Mouse (Mus musculus) right cerebral cortex, adult 2 months (tissue): ENCODE data around the gene Il1rl2.
A peak's percentile ranks its signal among the peaks of the same experiment; 100 is the strongest.
"Not testable (repeated sequence)": the region's sequence is repeated elsewhere in the genome, so short reads cannot be mapped to it uniquely, and the experiment has no call there.

Experiments
- DNase-seq, 2 experiments: peaks; one replicate each; pipeline ENCODE4 v3.0.0; 2021 to 2022; ENCODE audit warnings: low spot score in 2 of 2

Il1rl2 gene

GRCm38 (mm10) chr1:40324457-40324856 lies at the start of gene Il1rl2:
Gene Il1rl2 (plus strand): TSS chr1:40324610.
- DNase-seq, result peak in 1 of 2 experiments; percentile 22

GRCm38 (mm10) chr1:40275285-40276013 lies 49.0 kb upstream of the Il1rl2 start:
- DNase-seq, result no peak

- DNase-seq, result no peak
Measured at GRCm38 (mm10) chr1:40277944-40278343, 46.5 kb upstream of the Il1rl2 start.

GRCm38 (mm10) chr1:40278720-40279119 lies 45.7 kb upstream of the Il1rl2 start:
- DNase-seq, result no peak

- DNase-seq, result no peak
Measured at GRCm38 (mm10) chr1:40279182-40279743, 45.1 kb upstream of the Il1rl2 start.

GRCm38 (mm10) chr1:40281950-40282349 lies 42.5 kb upstream of the Il1rl2 start:
- DNase-seq, result no peak

GRCm38 (mm10) chr1:40282394-40282793 lies 42.0 kb upstream of the Il1rl2 start:
- no peak for DNase-seq

GRCm38 (mm10) chr1:40283995-40284394 lies 40.4 kb upstream of the Il1rl2 start:
- DNase-seq, result no peak

GRCm38 (mm10) chr1:40290489-40291255 lies 33.7 kb upstream of the Il1rl2 start:
- DNase-seq, result no peak

- DNase-seq, result no peak
Measured at GRCm38 (mm10) chr1:40292231-40292630, 32.2 kb upstream of the Il1rl2 start.

GRCm38 (mm10) chr1:40293891-40294290 lies 30.5 kb upstream of the Il1rl2 start:
- DNase-seq, result no peak

- no peak for DNase-seq
Measured at GRCm38 (mm10) chr1:40294824-40295223, 29.6 kb upstream of the Il1rl2 start.

GRCm38 (mm10) chr1:40298053-40298452 lies 26.4 kb upstream of the Il1rl2 start:
- no peak for DNase-seq

- no peak for DNase-seq
Measured at GRCm38 (mm10) chr1:40303179-40303866, 21.1 kb upstream of the Il1rl2 start.

- DNase-seq, result not testable (repeated sequence)
Measured at GRCm38 (mm10) chr1:40304321-40304720, 20.1 kb upstream of the Il1rl2 start.

- no peak for DNase-seq
Measured at GRCm38 (mm10) chr1:40306111-40306510, 18.3 kb upstream of the Il1rl2 start.

GRCm38 (mm10) chr1:40311123-40311522 lies 13.3 kb upstream of the Il1rl2 start:
- no peak for DNase-seq

- DNase-seq, result no peak
Measured at GRCm38 (mm10) chr1:40311625-40312024, 12.8 kb upstream of the Il1rl2 start.

GRCm38 (mm10) chr1:40314016-40314415 lies 10.4 kb upstream of the Il1rl2 start:
- no peak for DNase-seq

- no peak for DNase-seq
Measured at GRCm38 (mm10) chr1:40317657-40318056, 6.8 kb upstream of the Il1rl2 start.

GRCm38 (mm10) chr1:40321824-40322223 lies 2.6 kb upstream of the Il1rl2 start:
- no peak for DNase-seq

- DNase-seq, result no peak
Measured at GRCm38 (mm10) chr1:40322543-40322942, 1.9 kb upstream of the Il1rl2 start.
